Mouse (Mus musculus) intestine, postnatal 0 days (tissue): ENCODE results near the gene Sept9. TPM values are rescaled to one million over a fixed set of nuclear protein-coding genes. Genes with fewer than 3 reads are reported as not detected.
A peak's percentile ranks its signal among the peaks of the same experiment; 100 is the strongest.

Experiments used
- ATAC-seq: fragments of 200-750 bp; cut with Nextera tagmentation; 2 replicates; pipeline ENCODE4 v1.8.0; 2017; ENCODE audit warnings: mild to moderate bottlenecking, moderate TSS enrichment, moderate library complexity
- H3K27ac ChIP-seq: fragments of 300-500 bp; sonication (generic); 2 replicates; pipeline ENCODE4 v1.5.1; 2014; ENCODE audit warnings: mild to moderate bottlenecking, low read depth, low read length, moderate library complexity
- H3K27me3 ChIP-seq: fragments of 300-500 bp; sonication (generic); replicated peaks from 2 replicates; pipeline ENCODE4 v1.6.1; 2014; ENCODE audit warnings: low read length, mixed read lengths; ENCODE audit not compliant: control insufficient read depth, insufficient read depth
- H3K36me3 ChIP-seq: fragments of 300-500 bp; sonication (generic); 2 replicates; pipeline ENCODE4 v1.6.1; 2014; ENCODE audit warnings: mild to moderate bottlenecking, moderate library complexity; ENCODE audit not compliant: control insufficient read depth, insufficient read depth
- H3K4me1 ChIP-seq: fragments of 300-500 bp; sonication (generic); replicated peaks from 2 replicates; pipeline ENCODE4 v1.6.1; 2014; ENCODE audit warnings: antibody characterized with exemption, low read length, mixed read lengths; ENCODE audit not compliant: control insufficient read depth, insufficient read depth
- H3K4me2 ChIP-seq: fragments of 300-500 bp; sonication (generic); replicated peaks from 2 replicates; pipeline ENCODE4 v1.6.1; 2014; ENCODE audit warnings: low read depth, mild to moderate bottlenecking, moderate library complexity
- H3K4me3 ChIP-seq: fragments of 300-500 bp; sonication (generic); 2 replicates; pipeline ENCODE4 v1.5.1; 2014; ENCODE audit warnings: low read depth, low read length
- H3K9ac ChIP-seq: fragments of 300-500 bp; sonication (generic); 2 replicates; pipeline ENCODE4 v1.6.1; 2014; ENCODE audit warnings: mild to moderate bottlenecking, low read depth, low read length
- H3K9me3 ChIP-seq: fragments of 300-500 bp; sonication (generic); 2 replicates; pipeline ENCODE4 v1.6.1; 2016; ENCODE audit warnings: mixed run types; ENCODE audit not compliant: control insufficient read depth
- CTCF ChIP-seq: sonication (generic); IDR thresholded peaks from 2 replicates; pipeline ENCODE4 v1.5.1; 2016; ENCODE audit warnings: low read depth, mild to moderate bottlenecking, control low read depth, antibody characterized with exemption, moderate library complexity
- WGBS: fragments of 180-500 bp; shearing (Covaris S2); extraction: QIAGEN DNeasy Blood & Tissue Kit; methylation state at CpG from one replicate; pipeline ENCODE4 v1.1.7; 2014; 5-methylcytosine and 5-hydroxymethylcytosine counted together
- polyA plus RNA-seq: library from polyadenylated mRNA; unstranded; fragments of >200 nt; fragmentation: Nextera tagmentation; extraction: Ambion mirVana; gene quantifications from 2 replicates; pipeline ENCODE4 v1.2.1, GENCODE M21; 2015

The Sept9 gene
- polyA plus RNA-seq, 1 experiment from 2014 or later = 74.5 TPM

DNA sequence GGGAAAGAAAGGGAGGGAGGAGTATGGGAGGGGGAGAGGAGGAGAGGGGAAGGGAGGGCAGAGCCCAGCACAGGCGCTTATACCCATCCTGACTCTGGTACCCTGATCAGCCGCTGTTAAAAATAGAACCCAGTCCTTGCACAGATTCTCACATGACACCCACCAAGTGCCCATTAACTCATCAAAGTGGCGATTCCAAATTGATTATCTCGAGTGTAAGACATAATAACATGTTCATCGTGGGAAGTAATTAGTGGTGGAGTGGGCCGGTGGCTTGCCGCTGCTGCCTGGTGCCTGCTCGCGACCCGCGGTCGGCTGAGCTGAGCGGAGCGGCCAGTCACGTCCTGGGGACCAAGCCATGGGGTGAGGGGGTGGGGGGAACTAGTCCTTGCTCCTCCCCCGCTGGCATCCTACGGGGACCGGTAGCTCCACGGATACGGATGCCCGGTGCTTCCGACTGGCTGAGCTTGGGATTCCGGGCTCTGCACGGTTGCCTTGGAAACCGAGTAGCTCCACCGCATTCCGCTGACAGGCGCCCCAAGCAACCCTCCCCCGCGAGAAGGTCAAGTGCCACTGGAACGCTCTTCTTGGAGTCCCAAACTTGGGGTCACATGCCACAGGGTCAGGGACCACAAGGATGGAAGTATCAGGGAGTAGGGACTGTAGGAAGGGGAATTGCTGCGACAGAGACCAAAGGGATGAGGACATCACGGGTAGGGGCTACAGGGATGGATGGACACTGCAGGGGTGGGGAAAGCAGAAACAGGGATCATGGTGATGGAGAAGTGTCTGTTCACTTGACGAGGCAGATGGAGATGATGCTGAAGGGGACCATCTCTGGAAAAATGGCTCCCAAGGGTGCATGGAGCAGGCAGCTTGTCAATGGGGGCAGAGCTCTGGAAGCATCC lies 195.0 kb downstream of the Sept9 start:
- Histone ChIP-seq H3K4me3 (no peak overlapping the region), H3K9me3 (no peaks in the 10 kb centered on the region), H3K27ac (no peak overlapping the region), H3K4me2 (peak overlapping the region; percentile 6; the same call in 1 of the 2 replicates), H3K36me3 (no peaks in the 10 kb centered on the region), H3K9ac (no peak overlapping the region), H3K27me3 (peaks cover 23% of the 10 kb centered on the region), H3K4me1 (0 out of 2 replicates have a peak, but pooled peaks cover 2% of the 10 kb centered on the region)
- WGBS = 3% methylated on average over 34 of the region's 34 CpGs
- TF ChIP-seq CTCF = no peak
- no peak for ATAC-seq

DNA sequence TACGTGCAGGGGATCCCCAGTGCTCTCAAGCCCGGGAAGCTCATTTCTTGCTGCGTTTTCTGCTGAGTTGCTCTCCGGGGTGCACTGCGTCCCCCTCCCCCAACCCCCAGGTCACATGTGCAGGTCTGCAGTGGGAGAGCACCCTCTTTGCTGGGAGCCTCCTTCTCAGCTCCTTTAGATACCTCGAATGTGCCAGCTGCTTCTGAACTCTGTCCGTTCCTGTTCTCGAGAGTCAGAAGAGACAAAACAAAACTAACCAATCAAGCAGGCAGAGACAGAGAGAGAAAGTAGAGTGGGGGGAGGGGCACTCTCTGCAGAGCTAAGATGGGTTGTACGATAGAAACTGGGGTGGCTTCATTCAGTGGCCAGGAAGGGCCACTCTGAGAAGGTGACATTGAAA lies 195.8 kb downstream of the Sept9 start:
- TF ChIP-seq CTCF = no peak
- Histone ChIP-seq H3K36me3 (no peaks in the 10 kb centered on the region), H3K27me3 (peaks cover 26% of the 10 kb centered on the region), H3K4me3 (no peak overlapping the region), H3K4me1 (0 out of 2 replicates have a peak, but pooled peaks cover 2% of the 10 kb centered on the region), H3K9ac (no peak overlapping the region), H3K27ac (no peak overlapping the region), H3K4me2 (no peak overlapping the region; the same call in 1 of the 2 replicates), H3K9me3 (no peaks in the 10 kb centered on the region)
- ATAC-seq = no peak
- 12% methylated on average over 9 of the region's 9 CpGs for WGBS

DNA sequence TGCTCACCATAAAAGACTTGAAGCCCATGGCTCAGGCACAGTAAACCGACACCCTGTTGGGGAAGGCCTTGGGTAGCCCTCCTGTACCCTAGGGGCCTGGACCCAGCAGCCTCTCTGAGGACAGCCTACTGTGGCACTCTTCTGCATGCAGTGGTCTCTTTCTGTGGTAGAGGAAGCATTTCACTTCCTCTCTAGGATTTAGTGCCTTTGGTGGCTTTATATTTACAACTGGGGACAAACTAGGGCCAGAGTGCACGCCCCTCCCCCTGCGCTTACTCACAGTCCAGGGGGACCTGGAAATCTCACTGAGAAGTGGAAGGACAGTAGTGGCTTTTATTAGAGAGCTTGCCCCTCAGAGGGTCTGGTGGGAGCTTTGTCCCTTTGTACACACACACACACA lies 197.5 kb downstream of the Sept9 start:
- no peak overlapping the region for H3K4me2 ChIP-seq
- H3K4me3 ChIP-seq = no peak overlapping the region
- H3K9me3 ChIP-seq = no peaks in the 10 kb centered on the region
- no peak for TF ChIP-seq CTCF
- no peak overlapping the region for H3K27ac ChIP-seq
- 0 out of 2 replicates have a peak, but pooled peaks cover 2% of the 10 kb centered on the region for H3K4me1 ChIP-seq
- H3K27me3 ChIP-seq = peaks cover 33% of the 10 kb centered on the region
- no peak for ATAC-seq
- H3K36me3 ChIP-seq = no peaks in the 10 kb centered on the region
- 72% methylated on average over 3 of the region's 3 CpGs for WGBS
- H3K9ac ChIP-seq = no peak overlapping the region

DNA sequence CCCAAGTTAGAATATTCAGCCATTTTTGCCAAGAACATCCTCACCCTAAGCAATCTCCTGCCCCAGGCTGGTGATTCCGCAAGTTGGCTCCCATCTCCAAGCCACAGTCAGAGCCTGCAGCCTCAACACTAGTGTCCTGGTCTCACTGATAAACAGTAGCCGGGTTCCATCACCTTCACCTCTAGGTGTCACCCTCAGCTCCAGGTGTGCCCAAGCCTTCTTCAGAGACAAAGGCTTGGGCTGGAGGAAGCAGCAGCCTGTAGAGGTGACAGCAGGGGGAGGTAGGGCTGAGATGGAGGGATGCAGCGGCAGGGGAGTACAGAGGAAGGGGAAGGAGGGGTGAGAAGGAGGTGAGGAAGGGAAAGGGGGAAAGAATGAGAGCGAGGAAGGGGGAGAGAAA lies 198.3 kb downstream of the Sept9 start:
- WGBS = 16% methylated on average over 4 of the region's 4 CpGs
- H3K9ac ChIP-seq = no peak overlapping the region
- H3K36me3 ChIP-seq = no peaks in the 10 kb centered on the region
- no peaks in the 10 kb centered on the region for H3K9me3 ChIP-seq
- ATAC-seq = 0 out of 2 replicates have a peak, but pooled peaks have one; percentile 11
- H3K27me3 ChIP-seq = peaks cover 39% of the 10 kb centered on the region
- H3K4me1 ChIP-seq = 0 out of 2 replicates have a peak, but pooled peaks cover 2% of the 10 kb centered on the region
- no peak overlapping the region for H3K4me3 ChIP-seq
- no peak overlapping the region for H3K4me2 ChIP-seq
- no peak overlapping the region for H3K27ac ChIP-seq
- TF ChIP-seq CTCF = peak; percentile 77

DNA sequence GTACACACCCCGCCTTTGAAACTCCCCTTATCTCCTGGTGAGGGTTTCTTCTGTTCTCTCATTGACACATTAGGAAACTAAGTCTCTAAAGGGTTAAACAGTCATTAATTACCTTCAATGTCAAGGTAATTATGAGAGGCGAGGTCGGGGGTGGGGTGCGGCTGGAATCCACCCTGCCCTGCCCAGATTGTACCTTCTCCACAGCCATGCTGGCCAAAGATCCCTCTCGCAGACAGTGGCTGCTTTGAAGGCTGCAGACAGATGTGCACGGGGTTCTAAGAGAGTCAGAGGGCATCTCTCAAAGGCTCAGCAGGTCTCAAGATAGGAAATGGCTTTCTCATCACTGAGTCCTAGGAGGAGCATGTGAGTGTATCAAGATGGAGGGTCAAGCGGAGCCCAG lies 198.7 kb downstream of the Sept9 start:
- Histone ChIP-seq H3K9me3 (no peaks in the 10 kb centered on the region), H3K9ac (no peak overlapping the region), H3K4me1 (0 out of 2 replicates have a peak, but pooled peaks cover 2% of the 10 kb centered on the region), H3K27me3 (peaks cover 43% of the 10 kb centered on the region), H3K27ac (no peak overlapping the region), H3K4me3 (no peak overlapping the region), H3K36me3 (no peaks in the 10 kb centered on the region), H3K4me2 (no peak overlapping the region; the same call in 1 of the 2 replicates)
- WGBS = 23% methylated on average over 7 of the region's 7 CpGs
- no peak for TF ChIP-seq CTCF
- ATAC-seq = peak; percentile 49

DNA sequence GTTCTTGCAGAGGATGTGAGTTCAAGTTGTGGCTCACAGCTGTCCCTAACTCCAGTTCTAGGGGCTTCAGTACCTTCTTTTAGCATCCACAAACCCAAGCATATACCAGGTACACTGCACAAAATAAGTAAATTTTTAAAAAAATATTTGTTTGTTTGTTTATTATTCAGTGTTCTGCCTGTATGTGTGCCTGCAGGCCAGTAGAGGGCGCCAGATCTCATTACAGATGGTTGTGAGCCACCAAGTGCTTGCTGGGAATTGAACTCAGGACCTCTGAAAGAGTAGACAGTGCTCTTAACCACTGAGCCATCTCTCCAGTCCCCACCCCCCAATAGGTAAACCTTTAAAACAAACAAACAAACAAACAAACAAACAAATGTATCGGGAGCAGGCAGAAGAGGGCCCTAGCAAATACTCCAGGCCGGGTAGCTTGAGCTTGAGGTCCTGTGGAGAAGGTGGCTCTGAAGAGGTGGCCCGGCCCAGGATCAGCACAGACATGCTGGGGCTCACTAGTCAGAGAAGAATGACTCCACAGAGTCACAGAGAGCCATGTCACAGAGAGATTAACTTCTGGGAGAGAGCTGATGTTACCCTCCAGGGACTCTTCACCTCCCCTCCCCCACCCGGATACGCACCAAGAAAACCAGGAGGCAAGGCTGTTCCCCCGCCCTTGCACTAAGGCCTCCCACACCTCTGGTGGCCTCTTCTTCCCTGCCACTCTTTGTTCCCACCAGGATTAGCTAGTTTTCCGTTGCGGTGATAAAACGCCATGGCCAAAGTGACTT lies 202.3 kb downstream of the Sept9 start:
- Histone ChIP-seq H3K27me3 (peaks cover 21% of the 10 kb centered on the region), H3K4me2 (no peak overlapping the region), H3K4me1 (0 out of 2 replicates have a peak, but pooled peaks cover 2% of the 10 kb centered on the region), H3K9me3 (no peaks in the 10 kb centered on the region), H3K27ac (no peak overlapping the region), H3K4me3 (no peak overlapping the region), H3K36me3 (no peaks in the 10 kb centered on the region), H3K9ac (no peak overlapping the region)
- WGBS = 85% methylated on average over 10 of the region's 10 CpGs
- ATAC-seq = no peak
- TF ChIP-seq CTCF = peak; percentile 47
